Comparison of ENCODE assay signal across 8 mouse cellular contexts in the genomic region with DNA sequence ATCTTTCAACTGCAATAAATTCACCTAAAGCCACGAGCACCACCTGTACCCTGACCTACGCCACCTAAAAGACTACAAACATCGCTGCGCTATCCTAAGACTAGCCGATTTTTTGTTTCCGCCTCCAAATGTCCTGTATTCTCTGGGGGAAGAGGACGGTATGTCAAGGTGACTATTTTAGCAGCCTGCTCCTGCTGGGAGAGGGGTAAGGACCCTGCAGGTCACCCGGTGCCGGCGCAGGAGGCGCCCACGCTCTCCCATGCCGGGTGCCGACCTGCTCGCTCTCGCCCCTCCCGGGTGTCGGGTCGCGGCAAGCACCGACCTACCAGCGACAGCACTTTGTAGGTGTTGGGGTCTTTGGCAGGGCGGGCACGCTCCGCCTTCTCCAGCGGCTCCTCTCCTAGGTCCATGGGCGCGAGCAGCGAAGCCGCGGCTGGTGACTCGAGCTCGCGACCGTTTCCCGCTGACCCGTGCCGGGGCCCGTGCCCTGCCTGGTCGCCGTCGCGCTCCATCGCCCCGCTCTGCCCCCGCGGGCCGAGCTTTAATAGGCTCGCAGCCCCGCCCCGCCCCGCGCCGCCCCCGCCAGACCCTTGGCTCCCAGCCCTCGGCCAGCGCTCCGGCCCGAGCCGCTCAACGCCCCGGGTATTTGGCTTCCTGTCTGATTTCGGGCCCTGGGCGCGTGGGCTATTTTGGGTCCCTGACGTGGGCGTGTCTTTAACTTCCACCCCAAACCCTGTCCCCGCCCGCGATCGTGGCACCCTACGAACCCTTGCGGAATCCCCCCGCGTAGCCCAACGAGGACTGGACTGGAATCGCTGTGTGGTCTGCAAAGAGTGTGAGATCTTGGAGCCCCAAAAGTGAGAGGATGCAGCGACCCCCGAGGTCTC. TPM values are rescaled to one million over a fixed set of nuclear protein-coding genes. Genes with fewer than 3 reads are reported as not detected.
A peak's percentile ranks its signal among the peaks of the same experiment; 100 is the strongest.
DNase-seq lines count a peak whose midpoint lies in the region; ATAC-seq and TF ChIP-seq lines count a peak whose summit lies in the region.

A gene (minus strand): TSS at position 680 of the 887 bp plus-strand sequence.

- no peak for TF ChIP-seq POLR2A in bone marrow macrophage, adult 2 months (IDR thresholded peaks at IDR 0.05; ENCODE audit: borderline replicate concordance, low read depth, low read length)

- DNase-seq in forebrain, embryonic 11.5 days (ENCODE audit: low spot score) = peak; percentile 76
- DNase-seq in heart, postnatal 14 days = peak; percentile 77 to 81
- DNase-seq in kidney, postnatal 36 days = peak; percentile 83 to 91
- peak; percentile 70 for DNase-seq in lung, postnatal 14 days
- peak; percentile 29 for DNase-seq in ovary, postnatal 10 days (ENCODE audit: low spot score)
- peak; percentile 22 for DNase-seq in thymus, postnatal 0 days (ENCODE audit: low spot score)

- H3K9me3 ChIP-seq in E14TG2a.4 (ENCODE audit: low read length) = no peaks in the 10 kb centered on the region
- no peaks in the 10 kb centered on the region for H3K9me3 ChIP-seq in forebrain, embryonic 11.5 days (ENCODE audit: control insufficient read depth, low read length)

- peak within 1 kb of the TSS; percentile 85 for H3K4me3 ChIP-seq in E14TG2a.4 (replicated peaks; ENCODE audit: low read length)
- peak within 1 kb of the TSS; percentile 85 for H3K4me3 ChIP-seq in bone marrow macrophage, adult 2 months (ENCODE audit: insufficient read depth, low read length)
- peak within 1 kb of the TSS; percentile 59 for H3K4me3 ChIP-seq in forebrain, embryonic 11.5 days (ENCODE audit: low read depth, low read length)

- intact Hi-C loops in heart, postnatal 14 days (cut with DNase I) = loop anchor here (5.0 kb wide), 1 partner anchor 79 kb away; no protein-coding TSS in a partner anchor

- peak within 1 kb of the TSS; percentile 55 for H3K9ac ChIP-seq in forebrain, embryonic 11.5 days (ENCODE audit: low read length)

- H3K4me1 ChIP-seq in E14TG2a.4 (replicated peaks; ENCODE audit: low read depth, low read length) = peaks cover 13% of the 10 kb centered on the region
- peaks cover 3% of the 10 kb centered on the region for H3K4me1 ChIP-seq in bone marrow macrophage, adult 2 months (ENCODE audit: control insufficient read depth, insufficient read depth, low read length)
- H3K4me1 ChIP-seq in forebrain, embryonic 11.5 days (replicated peaks; ENCODE audit: control insufficient read depth, insufficient read depth, low read length) = no peaks in the 10 kb centered on the region; the same call in 1 of the 2 replicates

- peak within 1 kb of the TSS; percentile 99 for H3K4me2 ChIP-seq in forebrain, embryonic 11.5 days (ENCODE audit: low read depth, low read length, severe bottlenecking)

- H3K27ac ChIP-seq in bone marrow macrophage, adult 2 months (ENCODE audit: insufficient read depth, low read depth, low read length) = 0 out of 2 replicates have a peak within 1 kb of the TSS, but pooled peaks have one; percentile 12
- no peak within 1 kb of the TSS for H3K27ac ChIP-seq in forebrain, embryonic 11.5 days (ENCODE audit: low read depth, low read length)

- H3K36me3 ChIP-seq in E14TG2a.4 (ENCODE audit: insufficient read depth, low read length) = no peaks in the 10 kb centered on the region
- H3K36me3 ChIP-seq in forebrain, embryonic 11.5 days (ENCODE audit: control insufficient read depth, insufficient read depth, low read length) = no peaks in the 10 kb centered on the region

- no peak for TF ChIP-seq CTCF in E14TG2a.4 (conservative IDR thresholded peaks at IDR 0.05; ENCODE audit: low read length)
- no peak for TF ChIP-seq CTCF in bone marrow macrophage, adult 2 months (IDR thresholded peaks at IDR 0.05; ENCODE audit: low read depth, low read length)

- H3K27me3 ChIP-seq in E14TG2a.4 (ENCODE audit: insufficient read depth, low read length) = peaks cover 51% of the 10 kb centered on the region
- H3K27me3 ChIP-seq in forebrain, embryonic 11.5 days (ENCODE audit: control insufficient read depth, insufficient read depth, low read length) = peaks cover 7% of the 10 kb centered on the region; the same call in 1 of the 2 replicates

- WGBS in forebrain, embryonic 11.5 days = under 1% methylated on average over 79 of the region's 79 CpGs

- peak; percentile 73 for ATAC-seq in forebrain, embryonic 11.5 days (replicated peaks; ENCODE audit: low FRiP score)

RNA-seq across cellular contexts. Expression of the gene that starts here (rescaled TPM):
- polyA plus RNA-seq in bone marrow macrophage, adult 2 months (2012; ENCODE audit: insufficient read depth, insufficient read length, missing spikeins) = 4.7 and 5.1 TPM in 2 replicates
- polyA plus RNA-seq in forebrain, embryonic 11.5 days (2014; fragmentation: Nextera tagmentation; extraction: Ambion mirVana) = 0.71 and 0.89 TPM in 2 replicates
- 1 to 10 TPM; 5.5 to 6.5 TPM for total RNA-seq in heart, postnatal 14 days (2021)
- polyA plus RNA-seq in thymus, postnatal 0 days (2015; fragmentation: Nextera tagmentation; extraction: Ambion mirVana) = 0.86 and 1.1 TPM in 2 replicates

Comparison
In these comparisons a context has a peak if more than half of its experiments do, and no peak if none do; other contexts are left out.
1. Peak in DNase-seq, ATAC-seq, H3K4me3 ChIP-seq, H3K9ac ChIP-seq and H3K4me2 ChIP-seq in forebrain, embryonic 11.5 days; RNA of the gene not detected or under 1 TPM.
2. DNase-seq: peak in every context shown above with its lines; median percentile 87 in kidney, postnatal 36 days; 79 in heart, postnatal 14 days; 76 in forebrain, embryonic 11.5 days; 70 in lung, postnatal 14 days; 29 in ovary, postnatal 10 days; 22 in thymus, postnatal 0 days.